Mouse (Mus musculus): Measurements from ENCODE around the gene Slc25a17.

Slc25a17 gene

GRCm38 (mm10) chr15:81360345-81361021 is at the start of gene Slc25a17:
Gene Slc25a17 (minus strand): TSS chr15:81360812.
- peak; percentile 95 for DNase-seq (ENCODE audit: low spot score)

DNA sequence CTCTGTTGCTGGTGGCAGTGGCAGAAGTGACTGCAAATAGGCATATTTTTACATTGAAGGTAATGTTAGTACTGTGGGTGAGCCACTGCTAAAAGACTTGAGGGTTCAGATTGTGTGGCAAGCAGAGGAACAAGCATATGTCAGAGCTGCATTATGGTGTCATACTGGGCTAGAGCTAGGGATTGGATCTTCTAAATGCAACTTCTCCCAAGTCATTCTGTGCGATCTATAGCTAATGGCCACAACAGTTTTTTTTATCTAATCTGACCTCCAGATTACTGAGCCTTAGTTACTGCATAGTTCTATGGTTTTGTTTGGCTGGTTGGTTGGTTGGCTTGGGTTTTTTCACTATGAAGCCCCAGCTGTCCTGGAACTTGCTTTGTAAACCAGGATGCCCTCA is 47.6 kb upstream of the Slc25a17 start, which contains the start of gene Dnajb7:
Dnajb7 (minus strand) TSS at position 101 of the 400 bp plus-strand sequence.
- no peak for DNase-seq (ENCODE audit: low spot score)

- DNase-seq (ENCODE audit: low spot score) = no peak
Measured at GRCm38 (mm10) chr15:81405008-81405407, 44.4 kb upstream of the Slc25a17 start.

GRCm38 (mm10) chr15:81399638-81400315 is 39.2 kb upstream of the Slc25a17 start, which contains the start of the genes St13 and Xpnpep3:
Gene St13 (minus strand): TSS chr15:81400077.
Gene Xpnpep3 (plus strand): TSS chr15:81400138.
- peak; percentile 97 for DNase-seq (ENCODE audit: low spot score)

DNA sequence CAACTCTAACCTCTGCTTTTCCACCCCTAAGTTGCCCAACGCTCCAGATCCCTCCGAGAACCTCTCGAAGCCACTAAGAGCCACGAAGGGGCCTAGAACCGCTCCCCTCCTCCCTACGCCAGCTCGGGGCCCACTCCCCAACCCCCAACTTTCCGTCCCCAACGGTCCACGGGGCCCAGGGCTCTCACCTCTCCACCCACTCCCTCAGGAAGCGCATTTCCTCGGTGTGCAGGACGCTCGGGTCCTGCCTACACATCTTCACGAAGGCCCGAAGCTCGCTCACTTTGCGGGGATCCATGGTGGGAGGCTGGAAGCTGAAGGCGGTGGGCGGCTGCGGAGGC is 38.7 kb upstream of the Slc25a17 start:
- no peak for DNase-seq (ENCODE audit: low spot score)

GRCm38 (mm10) chr15:81398189-81398588 is 37.6 kb upstream of the Slc25a17 start:
- DNase-seq (ENCODE audit: low spot score) = no peak

DNA sequence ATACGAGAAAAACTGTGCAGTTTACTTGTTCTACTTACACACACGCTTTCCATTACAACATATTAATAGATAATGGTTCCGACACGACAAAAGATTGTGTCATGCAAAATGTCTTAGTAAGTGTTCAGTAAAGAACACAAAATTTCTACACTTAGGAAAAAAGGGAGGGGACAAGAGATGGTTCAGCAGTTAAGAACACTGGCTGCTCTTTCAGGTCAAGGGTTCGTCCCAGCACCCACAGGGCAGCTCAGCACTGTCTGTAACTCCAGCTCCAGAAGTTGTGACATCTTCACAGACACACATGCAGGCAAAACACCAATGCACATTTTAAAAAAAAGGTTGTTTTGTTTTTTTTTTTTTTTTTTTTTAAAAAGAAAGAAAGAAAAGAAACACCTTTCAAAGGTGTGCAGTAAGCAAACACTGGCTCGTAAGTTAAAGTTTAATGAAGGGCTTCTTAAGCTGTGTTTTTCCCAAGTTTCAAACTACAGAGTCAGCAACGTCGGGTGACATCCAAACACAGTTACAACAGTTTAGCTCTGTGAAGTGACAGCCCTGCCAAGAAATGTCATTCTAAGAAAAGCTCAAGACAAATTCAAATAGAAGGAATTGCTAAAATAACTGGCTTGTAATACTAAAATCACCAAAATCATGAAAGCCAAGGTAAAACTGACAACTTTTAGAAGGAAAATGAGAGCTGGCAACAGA is 33.8 kb upstream of the Slc25a17 start:
- no peak for DNase-seq (ENCODE audit: low spot score)

GRCm38 (mm10) chr15:81392997-81393396 is 32.4 kb upstream of the Slc25a17 start:
- no peak for DNase-seq (ENCODE audit: low spot score)

DNA sequence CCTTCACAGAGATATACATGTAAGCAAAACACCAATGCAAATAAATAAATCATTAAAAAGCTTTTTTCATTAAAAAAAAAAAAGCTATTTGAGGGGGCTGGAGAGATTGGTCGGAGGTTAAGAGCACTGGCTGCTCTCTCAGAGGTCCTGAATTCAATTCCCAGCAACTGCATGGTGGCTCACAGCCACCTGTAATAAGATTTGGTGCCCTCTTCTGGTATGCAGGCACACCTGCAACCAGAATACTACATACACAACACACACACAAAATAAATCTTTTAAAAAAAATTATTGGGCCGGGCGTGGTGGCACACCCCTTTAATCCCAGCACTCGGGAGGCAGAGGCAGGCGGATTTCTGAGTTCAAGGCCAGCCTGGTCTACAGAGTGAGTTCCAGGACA is 25.7 kb upstream of the Slc25a17 start:
- DNase-seq (ENCODE audit: low spot score) = no peak

DNA sequence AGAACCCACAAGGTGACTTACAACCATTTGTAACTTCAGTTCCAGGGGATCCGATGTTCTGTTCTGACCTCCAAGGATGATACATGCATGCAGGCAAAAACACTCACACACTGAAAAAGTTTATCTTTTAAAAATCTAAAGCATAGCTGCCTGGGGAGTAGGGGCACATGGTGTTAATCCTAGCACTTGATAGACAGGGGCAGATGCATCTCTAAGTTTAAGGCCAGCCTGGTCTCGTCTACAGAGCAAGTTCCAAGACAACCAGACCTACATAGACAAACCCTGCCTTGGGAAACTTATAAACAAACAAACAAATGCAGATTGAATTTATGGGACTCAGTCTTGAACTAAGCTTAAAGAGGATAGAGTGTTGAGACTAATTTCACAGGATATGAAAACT is 18.2 kb upstream of the Slc25a17 start:
- DNase-seq (ENCODE audit: low spot score) = no peak

DNA sequence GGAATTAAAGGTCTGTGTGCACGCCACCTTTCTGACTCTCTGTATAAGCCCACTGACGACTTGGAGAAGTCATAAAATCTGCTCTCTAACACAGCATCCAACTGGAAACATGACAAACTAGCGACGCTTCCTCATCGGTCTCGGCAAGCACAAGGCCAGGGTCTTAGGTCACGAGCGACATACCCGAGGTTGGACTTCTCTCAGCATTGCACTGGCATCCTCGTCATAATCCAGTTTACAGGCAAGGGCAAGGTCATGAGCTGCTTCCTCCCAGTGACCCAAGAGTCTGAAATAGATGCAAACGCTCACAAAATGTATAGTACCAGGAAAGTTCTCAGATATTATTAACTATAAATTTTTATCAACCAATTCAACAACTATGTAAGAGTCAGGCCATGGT is 14.0 kb upstream of the Slc25a17 start:
- no peak for DNase-seq (ENCODE audit: low spot score)

DNA sequence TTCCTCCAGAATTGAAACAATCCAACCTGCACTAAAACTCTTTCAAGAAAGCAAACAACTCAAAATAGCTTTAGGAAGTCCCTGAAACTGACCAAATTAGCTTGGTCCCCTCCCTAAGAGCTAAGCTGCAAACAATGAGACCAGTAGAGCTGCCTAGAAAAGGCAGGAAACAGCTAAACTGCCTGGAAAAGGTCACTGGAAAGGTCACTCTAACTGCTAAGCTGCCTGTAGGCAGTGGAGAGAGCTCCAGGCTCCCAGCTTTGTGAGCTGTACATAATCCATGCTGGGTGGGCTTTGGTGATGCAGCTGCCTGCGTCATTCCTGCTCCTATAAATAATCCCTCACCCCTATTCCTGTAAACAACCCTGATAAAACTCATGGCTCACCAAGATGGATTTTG is 9.7 kb upstream of the Slc25a17 start:
- no peak for DNase-seq (ENCODE audit: low spot score)

DNA sequence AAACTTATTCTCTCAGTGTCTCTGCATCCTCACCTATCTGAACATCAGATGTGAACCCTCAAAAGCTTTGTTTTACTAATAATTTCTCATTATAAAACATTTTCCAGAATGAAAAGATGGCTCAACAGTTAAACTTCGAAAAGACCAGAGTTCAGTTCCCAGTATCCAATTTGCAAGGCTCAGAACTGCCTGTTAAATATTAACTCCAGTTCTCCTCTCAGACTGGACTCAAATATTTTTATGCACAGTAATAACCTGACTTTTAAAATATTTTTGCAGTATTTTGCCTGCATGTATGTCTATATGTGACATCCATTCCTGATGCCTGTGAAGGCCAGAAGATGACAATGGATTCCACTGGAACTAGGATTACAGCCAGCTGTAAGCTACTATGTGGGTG is 8.0 kb upstream of the Slc25a17 start:
- no peak for DNase-seq (ENCODE audit: low spot score)

DNA sequence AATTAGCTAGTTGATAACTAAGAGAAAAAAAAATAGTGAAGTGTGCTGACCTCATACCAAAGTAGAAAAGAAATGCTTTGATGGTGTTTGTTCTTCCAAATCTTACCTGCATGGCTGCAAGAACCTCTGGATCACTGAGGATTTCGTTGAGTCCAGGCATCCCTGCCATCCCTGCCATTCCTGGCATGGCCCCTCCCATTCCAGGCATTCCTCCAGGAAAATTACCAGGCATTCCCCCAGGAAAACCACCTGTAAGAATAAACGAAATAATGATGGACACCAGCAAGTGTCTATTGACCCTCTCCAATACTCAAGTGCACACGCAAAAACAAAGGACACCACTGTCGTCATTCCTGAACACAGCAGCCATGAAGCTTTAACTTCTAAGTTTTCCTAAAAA is 5.6 kb upstream of the Slc25a17 start:
- no peak for DNase-seq (ENCODE audit: low spot score)

DNA sequence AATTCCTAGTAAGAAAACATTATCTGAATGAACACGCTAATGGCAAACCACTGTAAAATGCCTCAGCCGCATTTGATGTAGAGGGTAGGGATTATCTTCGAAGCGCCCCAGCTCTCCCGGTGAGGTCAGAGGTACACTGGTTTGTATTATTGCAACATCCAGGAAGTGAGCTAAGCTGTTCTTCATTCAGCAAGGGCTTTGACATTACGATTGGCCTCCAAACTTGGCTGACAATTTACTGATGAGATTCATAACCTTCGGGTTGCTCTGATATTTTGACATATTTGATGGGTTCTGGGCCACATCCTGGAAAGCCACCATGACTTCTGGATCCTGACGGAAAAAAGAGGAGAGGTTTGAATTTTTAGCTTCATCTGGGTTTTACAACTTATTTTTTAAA is 4.6 kb upstream of the Slc25a17 start:
- DNase-seq (ENCODE audit: low spot score) = no peak

DNA sequence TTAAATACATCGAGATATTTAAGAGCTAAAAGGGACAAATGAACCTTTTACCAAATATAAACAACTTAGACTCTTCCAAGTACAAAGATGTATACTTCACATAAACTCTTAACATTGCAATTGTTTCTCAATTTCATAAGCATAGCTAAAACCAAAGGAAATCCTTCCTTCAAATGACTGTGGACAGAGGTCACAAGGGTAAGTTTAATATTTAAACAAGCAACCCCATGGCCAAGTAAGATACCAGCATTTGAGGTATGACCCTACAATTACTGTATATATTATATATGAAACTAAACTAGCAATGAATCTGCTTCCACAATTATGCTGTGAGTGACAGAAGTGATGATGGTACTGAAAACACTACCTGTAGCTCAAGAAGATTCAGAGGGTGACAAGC is 3.7 kb upstream of the Slc25a17 start:
- no peak for DNase-seq (ENCODE audit: low spot score)

GRCm38 (mm10) chr15:81362501-81362900 is 1.9 kb upstream of the Slc25a17 start:
- DNase-seq (ENCODE audit: low spot score) = no peak

DNA sequence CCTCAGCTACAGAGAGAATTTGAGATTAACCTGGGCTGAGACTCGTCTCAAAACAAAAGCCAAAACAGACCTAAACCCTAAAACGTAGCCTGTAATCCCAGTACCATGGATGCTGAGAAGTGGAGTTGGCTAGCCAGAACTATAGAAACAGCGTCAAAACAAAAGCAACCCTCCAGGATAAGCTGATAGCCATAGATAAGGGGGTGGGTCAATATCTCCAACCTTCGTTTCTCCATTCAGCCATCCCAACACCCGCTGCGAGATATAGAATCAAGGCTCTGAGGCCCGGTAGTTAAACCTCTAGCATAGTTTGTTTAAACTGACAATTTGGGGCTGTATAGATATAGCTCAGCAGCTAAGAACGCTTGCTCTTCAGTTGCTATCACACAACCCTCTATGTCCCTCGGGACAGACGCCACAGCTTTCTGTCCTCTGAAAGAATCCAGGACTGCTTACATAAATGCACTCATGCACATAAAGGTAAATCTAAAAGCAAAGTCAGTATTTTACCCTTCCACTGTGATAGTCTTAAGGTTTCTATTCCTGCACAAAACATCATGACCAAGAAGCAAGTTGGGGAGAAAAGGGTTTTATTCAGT is 904 bp upstream of the Slc25a17 start:
- DNase-seq (ENCODE audit: low spot score) = no peak

DNA sequence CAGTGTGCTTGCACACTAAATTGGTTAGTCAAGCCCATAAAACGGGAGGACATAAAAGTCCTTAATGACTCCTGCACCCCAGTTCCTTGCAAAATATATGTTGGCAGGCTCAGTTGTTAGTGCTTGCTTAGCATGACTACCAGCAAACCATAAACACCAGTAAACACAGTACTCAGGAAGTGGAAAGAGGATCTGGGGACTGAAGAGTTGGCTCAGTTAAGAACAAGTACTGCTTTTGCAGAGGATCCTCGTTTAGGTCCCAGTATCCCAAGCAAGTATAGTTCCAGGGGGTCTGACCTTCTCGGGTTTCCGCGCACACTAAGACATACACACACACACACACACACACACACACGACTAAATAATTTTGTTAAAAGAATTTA is 401 bp upstream of the Slc25a17 start:
- DNase-seq (ENCODE audit: low spot score) = no peak

DNA sequence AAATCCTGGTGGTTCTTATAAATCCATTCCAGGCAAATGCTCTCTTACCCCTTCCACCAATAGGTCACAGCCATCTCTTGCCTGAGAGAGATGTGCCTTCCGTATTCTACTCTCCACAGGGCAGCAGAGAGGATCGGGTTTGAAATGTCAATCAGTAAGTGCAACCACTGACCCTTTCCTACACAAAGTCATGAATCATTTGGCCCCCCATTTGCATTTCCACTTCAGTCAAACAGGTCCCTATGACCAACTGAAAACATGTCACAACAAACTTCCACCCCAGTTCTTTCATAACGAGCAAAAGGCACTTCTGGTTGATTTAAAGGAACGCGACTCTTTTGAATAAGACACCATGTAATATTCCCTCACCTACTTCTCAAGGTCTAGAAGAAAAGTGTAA is 1.2 kb downstream of the Slc25a17 start:
- DNase-seq (ENCODE audit: low spot score) = no peak

DNA sequence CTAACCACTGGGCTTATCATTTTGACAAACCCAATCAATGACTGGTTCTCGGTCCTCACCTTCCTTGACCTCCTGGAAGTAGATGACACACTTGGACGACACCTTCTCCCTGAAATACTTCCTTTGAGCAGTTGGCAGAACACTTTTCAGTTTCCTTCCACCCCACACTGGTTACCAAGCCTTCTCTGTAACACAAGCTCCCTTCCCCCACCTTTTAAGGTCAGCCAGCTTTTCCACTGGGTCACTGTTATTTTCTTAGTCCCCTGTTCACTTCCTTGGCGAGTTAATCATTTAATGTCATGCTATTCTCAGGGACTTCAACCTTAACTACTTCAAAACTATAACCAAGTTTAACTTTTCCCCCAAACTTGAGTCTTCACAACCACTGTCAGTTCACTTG is 1.7 kb downstream of the Slc25a17 start:
- DNase-seq (ENCODE audit: low spot score) = no peak

DNA sequence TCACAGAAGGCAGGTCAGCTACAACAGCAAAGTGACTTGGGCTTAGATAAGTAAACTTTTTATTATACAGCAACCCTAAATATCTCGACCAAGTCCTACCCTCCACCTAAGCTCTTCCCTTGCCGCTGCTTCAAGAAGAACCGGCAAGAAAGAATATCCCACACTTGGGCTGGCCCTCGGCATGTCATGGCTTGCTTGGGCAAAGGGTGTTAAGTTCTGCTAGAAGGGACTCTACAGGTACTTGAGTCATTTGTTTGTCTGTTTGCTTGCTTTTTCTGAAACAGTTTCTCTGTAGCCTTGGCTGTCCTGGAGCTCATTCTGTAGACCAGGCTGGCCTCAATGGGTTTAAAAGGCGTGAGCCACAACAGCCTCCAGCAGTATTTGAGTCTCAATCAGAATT is 3.7 kb downstream of the Slc25a17 start:
- DNase-seq (ENCODE audit: low spot score) = peak; percentile 67

Data from urinary bladder, postnatal 14 days (tissue).